Mouse (Mus musculus) lung, embryonic 16.5 days (tissue): ENCODE results near the gene 4930564D02Rik. TPM values are rescaled to one million over a fixed set of nuclear protein-coding genes. Genes with fewer than 3 reads are reported as not detected.

ENCODE experiments used
- ATAC-seq: fragments of 200-750 bp; cut with Nextera tagmentation; 2 replicates; pipeline ENCODE4 v1.8.0; 2017; ENCODE audit warnings: low read depth, mild to moderate bottlenecking, moderate library complexity
- H3K27ac ChIP-seq: fragments of 300-500 bp; sonication (generic); 2 replicates; pipeline ENCODE4 v1.5.1; 2014; ENCODE audit warnings: mild to moderate bottlenecking, control low read depth, low read length
- H3K27me3 ChIP-seq: fragments of 300-500 bp; sonication (generic); 2 replicates; pipeline ENCODE4 v1.6.1; 2014; ENCODE audit warnings: low read depth, low read length, mixed read lengths; ENCODE audit not compliant: control insufficient read depth, insufficient read depth
- H3K36me3 ChIP-seq: fragments of 300-500 bp; sonication (generic); 2 replicates; pipeline ENCODE4 v1.6.1; 2014; ENCODE audit warnings: low read length; ENCODE audit not compliant: control insufficient read depth, insufficient read depth
- H3K4me1 ChIP-seq: fragments of 300-500 bp; sonication (generic); replicated peaks from 2 replicates; pipeline ENCODE4 v1.6.1; 2014; ENCODE audit warnings: low read length, mixed read lengths; ENCODE audit not compliant: control insufficient read depth, insufficient read depth
- H3K4me2 ChIP-seq: fragments of 300-500 bp; sonication (generic); 2 replicates; pipeline ENCODE4 v1.6.1; 2014; ENCODE audit warnings: low read depth, low read length, control low read depth
- H3K4me3 ChIP-seq: fragments of 300-500 bp; sonication (generic); 2 replicates; pipeline ENCODE4 v1.5.1; 2014; ENCODE audit warnings: mild to moderate bottlenecking, low read length, control low read depth
- H3K9ac ChIP-seq: fragments of 300-500 bp; sonication (generic); 2 replicates; pipeline ENCODE4 v1.6.1; 2014; ENCODE audit warnings: low read length, control low read depth
- H3K9me3 ChIP-seq: fragments of 300-500 bp; sonication (generic); 2 replicates; pipeline ENCODE4 v1.6.1; 2016; ENCODE audit warnings: low read length; ENCODE audit not compliant: control insufficient read depth
- WGBS: fragments of 180-500 bp; shearing (Covaris S2); extraction: QIAGEN DNeasy Blood & Tissue Kit; methylation state at CpG from one replicate; pipeline ENCODE4 v1.1.7; 2014; 5-methylcytosine and 5-hydroxymethylcytosine counted together
- polyA plus RNA-seq: library from polyadenylated mRNA; unstranded; fragments of >200 nt; fragmentation: Nextera tagmentation; extraction: Ambion mirVana; gene quantifications from 2 replicates; pipeline ENCODE4 v1.2.1, GENCODE M21; 2015

Gene 4930564D02Rik
- polyA plus RNA-seq: not detected in 2 replicates

DNA sequence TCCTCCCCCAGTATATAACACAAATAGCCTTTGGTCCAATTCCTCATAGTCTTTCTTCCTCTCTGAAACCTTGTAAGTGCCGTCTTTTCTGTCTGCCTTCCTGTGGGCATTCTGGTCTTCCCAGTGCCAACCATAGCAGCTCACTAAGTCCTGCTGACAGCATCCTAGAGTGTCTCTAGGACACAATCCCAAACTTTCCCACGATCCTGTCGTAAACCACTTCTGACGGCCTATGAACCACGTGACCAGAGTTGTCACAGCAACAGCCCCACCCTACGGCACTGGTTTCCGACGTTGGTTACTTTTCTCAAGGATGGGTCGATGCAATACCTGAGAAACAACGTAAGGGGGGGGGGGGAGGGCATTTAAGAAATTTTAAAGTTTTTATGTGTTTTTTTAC is at the start of gene 4930564D02Rik:
TSS of gene 4930564D02Rik (plus strand) at position 301 of the 400 bp plus-strand sequence.
- Histone ChIP-seq H3K4me3 (no peak within 1 kb of the TSS), H3K4me2 (no peak within 1 kb of the TSS), H3K27ac (no peak within 1 kb of the TSS), H3K27me3 (no peaks in the 10 kb centered on the region), H3K9me3 (no peaks in the 10 kb centered on the region), H3K36me3 (no peaks in the 10 kb centered on the region), H3K4me1 (no peaks in the 10 kb centered on the region), H3K9ac (no peak within 1 kb of the TSS)
- no peak for ATAC-seq
- WGBS: 73% methylated on average over 10 of the region's 10 CpGs

DNA sequence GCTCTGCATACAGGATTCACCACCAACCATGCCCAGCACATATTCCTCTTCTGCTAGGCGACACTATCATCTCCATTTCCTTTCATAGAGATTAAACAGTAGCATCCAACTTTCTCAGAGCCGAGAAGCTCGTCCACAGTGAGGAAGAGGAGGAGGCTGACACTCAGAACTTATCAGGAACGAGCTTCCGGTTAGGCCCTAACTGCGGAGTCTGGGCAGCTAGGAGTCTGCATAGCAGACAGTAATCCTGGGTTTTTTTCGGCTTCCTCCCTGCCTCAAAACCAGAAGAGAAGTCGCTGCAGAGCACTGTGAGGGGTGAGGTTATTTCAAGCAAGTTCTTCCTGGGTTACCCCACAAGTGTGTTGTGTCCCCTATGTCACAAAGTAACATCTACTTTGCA is 49.3 kb upstream of the 4930564D02Rik start:
- 48% methylated on average over 8 of the region's 8 CpGs for WGBS
- Histone ChIP-seq H3K9ac (no peak overlapping the region), H3K27me3 (no peaks in the 10 kb centered on the region), H3K36me3 (no peaks in the 10 kb centered on the region; the same call in 1 of the 2 replicates), H3K4me3 (no peak overlapping the region), H3K4me2 (no peak overlapping the region), H3K9me3 (no peaks in the 10 kb centered on the region), H3K4me1 (peaks cover 57% of the 10 kb centered on the region), H3K27ac (peak overlapping the region; percentile 63)
- ATAC-seq: no peak

DNA sequence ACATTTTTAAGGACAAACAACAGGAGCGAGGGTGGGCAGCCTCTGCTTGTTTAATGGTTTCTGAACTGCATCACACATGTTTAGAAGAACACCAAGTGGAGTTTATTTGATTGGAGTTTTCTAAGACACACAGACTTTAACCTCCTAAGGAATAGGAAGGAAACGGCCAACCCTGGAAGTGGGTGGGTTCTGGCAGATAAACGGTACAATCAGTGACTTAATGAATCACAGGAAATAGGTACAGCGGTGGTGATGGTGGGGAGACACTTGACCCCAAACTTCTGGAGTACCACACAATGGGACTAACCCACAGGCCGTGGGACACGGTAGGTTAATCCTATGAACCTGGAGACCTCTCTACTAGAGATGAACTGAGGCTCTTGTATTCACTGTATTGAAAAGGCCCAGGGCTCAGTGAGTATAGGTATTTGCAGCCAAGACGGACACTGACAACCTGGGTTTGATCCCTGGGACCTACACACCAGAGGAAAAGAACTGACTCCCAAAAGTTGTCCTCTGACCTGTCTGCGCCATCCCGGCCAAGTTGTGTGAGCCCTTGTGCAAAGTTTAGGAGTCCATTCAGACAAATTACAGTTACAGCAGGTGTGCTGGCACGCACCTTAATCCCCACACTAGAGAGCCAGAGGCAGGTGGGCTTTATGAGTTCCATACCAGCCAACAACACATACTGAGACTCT is 48.4 kb upstream of the 4930564D02Rik start:
- Histone ChIP-seq H3K27ac (peak overlapping the region; percentile 72), H3K4me3 (no peak overlapping the region), H3K9ac (no peak overlapping the region), H3K27me3 (no peaks in the 10 kb centered on the region), H3K4me2 (no peak overlapping the region), H3K4me1 (peaks cover 54% of the 10 kb centered on the region), H3K36me3 (no peaks in the 10 kb centered on the region; the same call in 1 of the 2 replicates), H3K9me3 (no peaks in the 10 kb centered on the region)
- WGBS: 57% methylated on average over 10 of the region's 10 CpGs
- ATAC-seq: peak; percentile 29; the same call in 1 of the 2 replicates

- Histone ChIP-seq H3K27me3 (no peaks in the 10 kb centered on the region), H3K27ac (peak overlapping the region; percentile 72), H3K36me3 (no peaks in the 10 kb centered on the region; the same call in 1 of the 2 replicates), H3K9ac (no peak overlapping the region), H3K4me3 (no peak overlapping the region), H3K4me1 (peaks cover 53% of the 10 kb centered on the region), H3K9me3 (no peaks in the 10 kb centered on the region), H3K4me2 (no peak overlapping the region)
- 70% methylated on average over 6 of the region's 6 CpGs for WGBS
- ATAC-seq: no peak
Measured at GRCm38 (mm10) chr3:105018783-105019105, 47.9 kb upstream of the 4930564D02Rik start.

DNA sequence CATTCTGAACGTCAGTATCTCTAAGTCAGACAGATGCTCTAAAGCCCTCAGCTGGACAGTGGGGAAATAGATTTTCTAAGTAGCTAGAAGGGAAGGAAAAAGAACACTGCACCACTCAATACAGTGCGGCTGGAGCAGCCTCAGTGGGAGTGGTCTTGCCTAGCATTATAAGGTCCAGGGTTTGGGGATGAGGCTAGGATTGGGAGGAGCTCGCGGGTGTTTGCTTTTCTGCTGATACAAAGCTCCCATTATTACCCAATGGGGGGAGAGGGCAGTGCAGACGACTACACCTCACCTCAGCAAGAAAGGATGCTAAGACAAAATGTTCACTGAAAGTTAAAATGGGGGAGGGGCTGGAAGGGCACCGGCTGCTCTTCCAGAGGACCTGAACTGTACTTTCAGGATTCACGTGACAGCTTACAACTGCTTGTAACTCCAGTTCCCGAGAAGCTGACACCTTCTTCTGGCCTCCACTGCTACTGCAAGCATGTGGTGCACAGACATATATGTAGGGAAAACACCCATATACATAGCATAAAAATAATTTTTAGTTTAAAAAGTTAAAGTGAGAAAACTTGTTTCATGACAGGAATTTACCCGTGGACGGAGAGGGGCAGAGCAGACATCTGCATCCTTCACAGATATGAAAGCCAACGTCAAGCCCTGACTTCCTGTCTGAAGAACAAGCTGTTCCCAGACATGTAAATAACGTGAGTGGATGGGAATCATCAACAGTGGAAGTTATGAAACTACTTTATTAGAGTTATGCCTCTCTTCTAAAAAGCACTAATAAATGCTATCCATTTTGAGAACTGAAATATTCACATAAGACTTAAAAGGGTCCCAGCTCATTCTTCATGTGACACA is 46.6 kb upstream of the 4930564D02Rik start:
- no peaks in the 10 kb centered on the region; the same call in 1 of the 2 replicates for H3K36me3 ChIP-seq
- H3K27ac ChIP-seq: peak overlapping the region; percentile 59
- H3K4me1 ChIP-seq: peaks cover 49% of the 10 kb centered on the region
- 0 out of 2 replicates have a peak overlapping the region, but pooled peaks have one; percentile 1 for H3K4me2 ChIP-seq
- H3K27me3 ChIP-seq: no peaks in the 10 kb centered on the region
- H3K9me3 ChIP-seq: no peaks in the 10 kb centered on the region
- peak; percentile 68 for ATAC-seq
- H3K4me3 ChIP-seq: no peak overlapping the region
- WGBS: 9% methylated on average over 12 of the region's 12 CpGs
- H3K9ac ChIP-seq: no peak overlapping the region

DNA sequence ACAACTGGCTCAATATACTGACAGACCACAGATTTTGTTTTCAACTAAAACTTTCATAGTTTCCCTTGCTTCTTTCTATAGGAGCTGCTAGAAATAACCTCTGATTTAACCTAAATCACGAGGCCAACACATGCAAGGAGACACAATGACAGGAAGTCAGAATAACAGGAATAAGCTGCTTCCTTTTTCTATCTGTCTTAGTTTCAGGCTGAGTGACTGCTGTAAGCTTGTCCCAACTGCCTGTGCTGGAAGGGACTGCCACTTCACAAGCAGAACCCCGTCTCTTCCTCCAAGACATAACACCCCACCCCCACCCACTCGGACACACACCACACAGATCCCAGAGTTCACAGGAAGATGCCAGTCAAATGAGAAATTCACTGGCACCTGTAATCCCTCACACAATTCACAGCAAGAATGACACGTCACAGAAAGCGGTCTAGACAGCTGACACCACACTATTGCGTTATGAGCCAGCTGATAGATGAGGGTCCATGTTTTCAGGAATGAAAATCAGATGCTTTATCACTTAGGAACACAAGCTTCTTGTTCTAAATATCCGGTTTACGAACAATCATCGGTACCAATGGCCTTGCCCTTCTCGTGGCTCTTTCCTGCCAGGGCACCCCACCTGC is 43.2 kb upstream of the 4930564D02Rik start:
- H3K4me1 ChIP-seq: peaks cover 28% of the 10 kb centered on the region
- H3K9me3 ChIP-seq: no peaks in the 10 kb centered on the region
- H3K9ac ChIP-seq: no peak overlapping the region; the same call in 1 of the 2 replicates
- H3K27ac ChIP-seq: peak overlapping the region; percentile 91
- H3K27me3 ChIP-seq: no peaks in the 10 kb centered on the region
- H3K36me3 ChIP-seq: peaks cover 8% of the 10 kb centered on the region
- WGBS: 57% methylated on average over 10 of the region's 10 CpGs
- no peak overlapping the region for H3K4me2 ChIP-seq
- peak; percentile 49 for ATAC-seq
- no peak overlapping the region for H3K4me3 ChIP-seq

DNA sequence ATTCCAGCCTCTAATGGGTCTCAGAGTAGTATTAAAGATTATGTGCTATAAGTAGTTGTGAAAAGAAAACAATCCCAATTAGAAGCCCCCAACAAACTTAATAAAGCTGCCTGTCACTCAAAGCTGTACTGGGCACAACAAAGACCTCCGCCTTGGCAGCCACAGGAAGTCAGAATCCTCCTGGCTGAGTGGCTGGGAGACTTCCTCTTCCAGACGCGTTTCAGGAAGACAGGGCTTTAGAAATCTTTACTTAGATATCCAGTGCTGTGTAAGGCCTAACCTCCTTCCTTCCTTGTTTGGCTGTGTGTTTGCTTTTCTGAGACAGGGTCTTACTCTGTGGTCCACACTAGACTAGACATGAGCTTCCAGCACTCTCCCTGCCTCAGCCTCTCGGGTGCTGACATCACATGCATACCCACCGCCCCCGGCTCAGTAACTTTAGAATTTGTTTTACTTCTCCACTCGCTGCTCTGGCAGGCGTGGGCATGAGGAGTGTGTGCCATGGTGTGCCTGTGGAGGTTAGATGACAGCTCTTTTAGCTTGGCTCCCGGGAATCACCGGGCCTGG is 30.3 kb upstream of the 4930564D02Rik start:
- WGBS: 67% methylated on average over 10 of the region's 10 CpGs
- peak; percentile 57 for ATAC-seq
- peaks cover 13% of the 10 kb centered on the region for H3K4me1 ChIP-seq
- no peak overlapping the region for H3K4me2 ChIP-seq
- no peaks in the 10 kb centered on the region for H3K27me3 ChIP-seq
- H3K9me3 ChIP-seq: no peaks in the 10 kb centered on the region
- H3K4me3 ChIP-seq: no peak overlapping the region
- H3K27ac ChIP-seq: peak overlapping the region; percentile 80
- peaks cover 30% of the 10 kb centered on the region for H3K36me3 ChIP-seq
- no peak overlapping the region; the same call in 1 of the 2 replicates for H3K9ac ChIP-seq

DNA sequence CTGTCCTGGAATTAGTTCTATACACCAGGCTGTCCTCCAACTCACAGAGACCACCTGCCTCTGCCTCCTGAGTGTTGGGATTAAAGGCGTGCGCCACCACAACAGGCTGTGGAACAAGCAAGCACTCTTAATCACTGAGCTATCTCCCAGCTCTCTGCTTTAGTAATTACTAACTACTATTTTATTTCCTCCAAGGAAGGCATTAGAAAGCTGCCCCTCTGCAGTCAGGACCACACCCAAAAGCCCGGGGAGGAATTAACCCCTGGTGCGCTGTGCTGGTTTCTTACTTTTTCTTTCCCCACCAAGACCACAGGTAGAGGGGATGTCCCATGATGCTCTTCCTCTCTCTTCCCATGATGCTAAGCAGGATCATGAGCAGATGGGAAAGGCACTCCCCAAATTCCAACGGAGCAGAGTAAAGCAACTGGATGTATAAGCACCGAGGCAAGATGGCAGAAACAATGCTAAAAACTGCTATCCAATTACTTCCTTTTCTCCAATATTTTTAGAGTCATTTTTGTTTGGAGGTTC is 29.3 kb upstream of the 4930564D02Rik start:
- H3K27ac ChIP-seq: no peak overlapping the region; the same call in 1 of the 2 replicates
- ATAC-seq: no peak
- H3K27me3 ChIP-seq: no peaks in the 10 kb centered on the region
- no peaks in the 10 kb centered on the region for H3K9me3 ChIP-seq
- H3K4me3 ChIP-seq: no peak overlapping the region
- H3K4me1 ChIP-seq: peaks cover 13% of the 10 kb centered on the region
- no peak overlapping the region for H3K9ac ChIP-seq
- no peak overlapping the region for H3K4me2 ChIP-seq
- 74% methylated on average over 6 of the region's 6 CpGs for WGBS
- peaks cover 23% of the 10 kb centered on the region for H3K36me3 ChIP-seq
